Mouse (Mus musculus) adrenal gland, adult 2 months (tissue): ENCODE data around the gene Aasdhppt. TPM values are rescaled to one million over a fixed set of nuclear protein-coding genes. Genes with fewer than 3 reads are reported as not detected.

Experiments
- DNase-seq: peaks from one replicate; pipeline ENCODE4 v3.0.0; 2021
- long read RNA-seq: library from polyadenylated mRNA; stranded (forward); transcript quantifications from one replicate; pipeline ENCODE4 v2.0.0, GENCODE M21; 2021
- microRNA-seq, 2 experiments: library from miRNA; unstranded; fragments of <30 nt; microRNA quantifications; one replicate each; pipeline ENCODE4 v1.2.0; 2021
- polyA plus RNA-seq: library from polyadenylated mRNA; depleted of rRNA; stranded (reverse); fragments of >200 nt; gene quantifications from 2 replicates; pipeline ENCODE4 v1.2.3, GENCODE M21; 2012; rRNA removed
- total RNA-seq, 2 experiments: library from RNA; stranded (reverse); gene quantifications; 2 replicates each; pipeline ENCODE4 v1.2.3; 2021

Gene Aasdhppt
- 10 to 100 TPM; 20.1 to 24.2 TPM for total RNA-seq
- polyA plus RNA-seq, result 3.8 and 4.6 TPM in 2 replicates
- long read RNA-seq, transcript Aasdhppt-201 (6 exons, 2,843 nt), result major isoform, 31 of 40 reads
- long read RNA-seq, partial matches to known transcripts, result 2 of 40 reads
- long read RNA-seq, other reads (novel, unspliced or antisense), result 4 of 40 reads

- peak; percentile 99 for DNase-seq
Observed at GRCm38 (mm10) chr9:4309351-4310085, at the start of gene Aasdhppt, which contains the start of gene Kbtbd3. Gene Aasdhppt (minus strand): TSS chr9:4309471. Gene Kbtbd3 (plus strand): TSS chr9:4309833.

GRCm38 (mm10) chr9:4353163-4353562 lies 43.9 kb upstream of the Aasdhppt start:
- DNase-seq, result no peak

- DNase-seq, result no peak
Observed at GRCm38 (mm10) chr9:4318939-4319721, 9.9 kb upstream of the Aasdhppt start.

GRCm38 (mm10) chr9:4315746-4316145 lies 6.5 kb upstream of the Aasdhppt start:
- DNase-seq, result no peak

- no peak for DNase-seq
Observed at GRCm38 (mm10) chr9:4313946-4314345, 4.7 kb upstream of the Aasdhppt start.

DNA sequence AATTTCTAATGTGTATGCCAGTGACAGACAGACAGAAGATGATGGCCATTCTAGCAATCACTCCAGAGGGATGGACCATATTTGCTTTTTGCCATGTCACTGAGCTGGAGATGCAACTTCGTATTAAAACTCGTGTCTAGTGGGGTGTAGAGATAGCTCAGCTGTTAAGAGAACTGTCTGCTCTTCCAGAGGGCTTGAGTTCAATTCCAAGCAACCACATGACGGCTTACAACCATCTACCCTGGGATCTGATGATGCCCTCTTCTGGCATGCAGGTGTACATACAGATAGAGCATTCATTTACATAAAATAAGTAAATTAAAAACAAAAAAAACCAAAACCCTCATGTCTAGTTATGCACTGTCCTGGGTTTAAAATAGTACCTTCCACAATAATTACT lies 1.9 kb upstream of the Aasdhppt start:
- DNase-seq, result no peak

- no peak for DNase-seq
Observed at GRCm38 (mm10) chr9:4310706-4311105, 1.4 kb upstream of the Aasdhppt start.

- no peak for DNase-seq
Observed at GRCm38 (mm10) chr9:4308628-4309350, 482 bp downstream of the Aasdhppt start.

- no peak for DNase-seq
Observed at GRCm38 (mm10) chr9:4304867-4305266, 4.4 kb downstream of the Aasdhppt start.

GRCm38 (mm10) chr9:4300466-4300865 lies 8.8 kb downstream of the Aasdhppt start:
- DNase-seq, result peak; percentile 41

GRCm38 (mm10) chr9:4283850-4284249 lies 25.4 kb downstream of the Aasdhppt start:
- DNase-seq, result no peak

GRCm38 (mm10) chr9:4266881-4267280 lies 42.4 kb downstream of the Aasdhppt start:
- DNase-seq, result no peak

GRCm38 (mm10) chr9:4260746-4261090 lies 48.6 kb downstream of the Aasdhppt start:
- DNase-seq, result no peak

- no peak for DNase-seq
Observed at GRCm38 (mm10) chr9:4259841-4260745, 49.2 kb downstream of the Aasdhppt start.

DNA sequence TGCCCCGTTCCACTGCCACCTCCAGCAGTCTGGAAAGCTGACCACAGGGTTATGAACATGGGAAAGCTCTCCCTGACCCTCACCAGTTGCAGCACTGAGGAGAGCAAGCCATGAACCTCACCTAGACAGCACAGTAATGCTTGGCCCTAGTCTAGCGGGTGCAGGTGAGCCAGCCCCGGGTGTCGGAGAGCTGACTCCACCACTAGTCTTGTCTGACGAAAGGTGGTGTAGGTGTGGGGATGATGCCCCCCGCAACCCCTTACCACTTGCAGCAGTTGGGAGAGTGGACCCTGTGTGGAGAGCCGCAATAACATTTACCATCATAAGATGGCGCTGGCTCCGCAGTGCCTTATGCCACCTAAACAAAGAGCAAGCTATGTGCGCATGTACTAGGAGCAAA lies 50.2 kb downstream of the Aasdhppt start:
- DNase-seq, result no peak

Small RNA genes within 50 kb of the gene (microRNA-seq; reads per million reads assigned to microRNA genes)
- gene Gm22195, result 0 reads per million in 2 experiments

Other genes starting within 250 kb of the Aasdhppt start
- gene Kbtbd3, start 362 bp upstream of the Aasdhppt start, total RNA-seq, result 1 to 10 TPM; 2.4 to 4.0 TPM
- 0.04 and 0.12 TPM in 2 replicates for gene Kbtbd3, start 362 bp upstream of the Aasdhppt start, polyA plus RNA-seq
- gene Msantd4, start 67.1 kb upstream of the Aasdhppt start, total RNA-seq, result 10 to 100 TPM; 33.9 to 45.4 TPM
- gene Msantd4, start 67.1 kb upstream of the Aasdhppt start, polyA plus RNA-seq, result 0.49 and 0.56 TPM in 2 replicates